Comparison of ENCODE assay signal across 23 mouse cellular contexts in the genomic region with DNA sequence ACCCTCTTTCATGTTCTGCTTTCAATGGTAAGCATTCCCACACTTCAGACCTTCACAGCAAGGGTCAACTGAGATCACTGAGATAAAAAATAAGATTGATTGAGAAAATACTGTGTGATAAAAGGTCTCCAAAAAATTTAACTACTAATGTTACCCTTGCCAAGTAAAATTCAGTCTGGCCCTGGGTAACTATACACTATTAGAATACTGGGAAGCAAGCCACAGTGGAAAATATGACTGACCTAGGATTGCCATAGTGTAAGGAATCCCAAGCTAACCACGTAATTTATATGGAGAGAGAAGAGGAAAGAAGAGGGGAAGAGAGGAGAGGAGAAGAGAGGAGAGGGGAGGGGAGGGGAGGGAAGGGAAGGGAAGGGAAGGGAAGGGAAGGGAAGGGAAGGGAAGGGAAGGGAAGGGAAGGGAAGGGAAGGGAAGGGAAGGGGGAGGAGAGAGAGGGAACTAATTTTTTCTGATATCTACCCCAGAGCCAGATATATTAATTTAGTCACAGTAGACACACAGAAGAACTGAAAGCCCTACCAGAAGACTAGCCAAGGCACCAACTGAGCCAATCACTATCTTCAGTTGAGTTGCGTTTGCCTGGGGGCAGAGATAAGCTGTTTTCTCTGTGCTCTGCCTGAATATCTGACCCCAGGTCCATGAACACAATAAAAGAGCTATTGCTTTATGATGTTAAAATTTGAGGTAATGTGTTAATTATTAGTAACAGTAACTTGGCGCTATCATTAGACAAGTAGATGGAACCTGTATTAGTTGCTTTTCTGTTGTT.
A peak's percentile ranks its signal among the peaks of the same experiment; 100 is the strongest.
DNase-seq lines count a peak whose midpoint lies in the region; ATAC-seq and TF ChIP-seq lines count a peak whose summit lies in the region.
"Had no signal": no experiment of that assay in that cellular context is flagged by ENCODE, and none has a peak within 500 bp of the region (broad histone marks: within the 10 kb centered on the region; RNA-seq: fewer than 3 reads in every experiment).

No protein-coding gene starts in this region.

- peak; percentile 70 for ATAC-seq in common myeloid progenitor, adult 5-6 weeks (replicated peaks; ENCODE audit: low read depth, poor library complexity, severe bottlenecking)
- ATAC-seq in liver, embryonic 13.5 days (ENCODE audit: low read depth), result peak; percentile 85
- ATAC-seq in megakaryocyte-erythroid progenitor cell, adult 5-6 weeks (replicated peaks; ENCODE audit: low FRiP score, low TSS enrichment, poor library complexity, severe bottlenecking), result peak; percentile 97
- ATAC-seq in forebrain, embryonic 14.5 days, result no peak
- no peak for ATAC-seq in cerebellum, adult (ENCODE audit: insufficient number of reproducible peaks, low FRiP score, low TSS enrichment)
- ATAC-seq: intestine, embryonic 15.5 days had no signal

- intact Hi-C loops in gastrocnemius, adult 2 months (cut with DNase I), result no loop called here

- no peak for TF ChIP-seq CTCF in gastrocnemius, adult 2 months (IDR thresholded peaks at IDR 0.05)

- H3K9me3 ChIP-seq in liver, embryonic 13.5 days (replicated peaks), result no peaks in the 10 kb centered on the region
- no peaks in the 10 kb centered on the region for H3K9me3 ChIP-seq in forebrain, embryonic 14.5 days (replicated peaks; ENCODE audit: control insufficient read depth, low read length)
- H3K9me3 ChIP-seq: hindbrain, embryonic 15.5 days; intestine, embryonic 15.5 days; limb, embryonic 13.5 days; lung, embryonic 15.5 days; neural tube, embryonic 15.5 days had no signal

- no peak overlapping the region for H3K27ac ChIP-seq in liver, embryonic 13.5 days
- H3K27ac ChIP-seq in forebrain, embryonic 14.5 days (ENCODE audit: low read depth, low read length), result no peak overlapping the region
- H3K27ac ChIP-seq in gastrocnemius, adult 2 months, result no peak overlapping the region
- H3K27ac ChIP-seq: hindbrain, embryonic 15.5 days; intestine, embryonic 15.5 days; limb, embryonic 13.5 days; lung, embryonic 15.5 days; neural tube, embryonic 15.5 days had no signal

- DNase-seq in NIH3T3 (ENCODE audit: low read depth), result peak; percentile 97
- DNase-seq in liver, embryonic 13.5 days, result peak; percentile 27
- DNase-seq in forebrain, embryonic 14.5 days (ENCODE audit: low spot score), result no peak
- DNase-seq in gastrocnemius, adult 2 months, result no peak
- DNase-seq: cerebellum, adult 8-10 months; cerebellum, postnatal 36 days; gastrocnemius, postnatal 10 days; kidney, adult 8-10 months; kidney, postnatal 10 days; lung, postnatal 4 days; right cerebral cortex, adult 18-20 months; right cerebral cortex, postnatal 4 days; thymus, postnatal 25 days had no signal

- H3K36me3 ChIP-seq in liver, embryonic 13.5 days, result no peaks in the 10 kb centered on the region
- H3K36me3 ChIP-seq in forebrain, embryonic 14.5 days (ENCODE audit: control insufficient read depth, insufficient read depth, low read length), result no peaks in the 10 kb centered on the region
- H3K36me3 ChIP-seq: hindbrain, embryonic 15.5 days; intestine, embryonic 15.5 days; limb, embryonic 13.5 days; lung, embryonic 15.5 days; neural tube, embryonic 15.5 days had no signal

- H3K4me3 ChIP-seq in liver, embryonic 13.5 days (replicated peaks), result no peak overlapping the region
- no peak overlapping the region for H3K4me3 ChIP-seq in forebrain, embryonic 14.5 days (ENCODE audit: low read depth, low read length)
- H3K4me3 ChIP-seq in gastrocnemius, adult 2 months, result no peak overlapping the region
- H3K4me3 ChIP-seq: hindbrain, embryonic 15.5 days; intestine, embryonic 15.5 days; limb, embryonic 13.5 days; lung, embryonic 15.5 days; neural tube, embryonic 15.5 days had no signal

- no peak overlapping the region for H3K9ac ChIP-seq in liver, embryonic 13.5 days
- no peak overlapping the region for H3K9ac ChIP-seq in forebrain, embryonic 14.5 days (ENCODE audit: low read length)
- H3K9ac ChIP-seq: hindbrain, embryonic 15.5 days; intestine, embryonic 15.5 days; limb, embryonic 13.5 days; lung, embryonic 15.5 days; neural tube, embryonic 15.5 days had no signal

- H3K4me1 ChIP-seq in liver, embryonic 13.5 days (replicated peaks), result peaks cover 12% of the 10 kb centered on the region
- no peaks in the 10 kb centered on the region for H3K4me1 ChIP-seq in forebrain, embryonic 14.5 days (ENCODE audit: control insufficient read depth, insufficient read depth, low read length)
- H3K4me1 ChIP-seq: hindbrain, embryonic 15.5 days; intestine, embryonic 15.5 days; limb, embryonic 13.5 days; lung, embryonic 15.5 days; neural tube, embryonic 15.5 days had no signal

- 30% methylated on average over 3 of the region's 3 CpGs for WGBS in liver, embryonic 13.5 days (ENCODE audit: insufficient replicate concordance)
- WGBS in forebrain, embryonic 14.5 days, result 78% methylated on average over 3 of the region's 3 CpGs

- no peaks in the 10 kb centered on the region for H3K27me3 ChIP-seq in liver, embryonic 13.5 days
- no peaks in the 10 kb centered on the region for H3K27me3 ChIP-seq in forebrain, embryonic 14.5 days (replicated peaks; ENCODE audit: control insufficient read depth, insufficient read depth, low read length)
- H3K27me3 ChIP-seq: hindbrain, embryonic 15.5 days; intestine, embryonic 15.5 days; limb, embryonic 13.5 days; lung, embryonic 15.5 days; neural tube, embryonic 15.5 days had no signal

- H3K4me2 ChIP-seq in liver, embryonic 13.5 days, result no peak overlapping the region
- H3K4me2 ChIP-seq in forebrain, embryonic 14.5 days (ENCODE audit: low read length), result no peak overlapping the region
- H3K4me2 ChIP-seq: heart, embryonic 11.5 days; hindbrain, embryonic 15.5 days; intestine, embryonic 15.5 days; limb, embryonic 13.5 days; lung, embryonic 15.5 days; midbrain, embryonic 11.5 days; neural tube, embryonic 15.5 days had no signal

Comparison
In these comparisons a context has a peak if more than half of its experiments do, and no peak if none do; other contexts are left out.
1. DNase-seq: peak in NIH3T3 (single experiment) and liver, embryonic 13.5 days (single experiment); none in forebrain, embryonic 14.5 days (single experiment) and gastrocnemius, adult 2 months (single experiment).
2. ATAC-seq: peak in common myeloid progenitor, adult 5-6 weeks (single experiment), liver, embryonic 13.5 days (single experiment) and megakaryocyte-erythroid progenitor cell, adult 5-6 weeks (single experiment); none in forebrain, embryonic 14.5 days (single experiment) and cerebellum, adult (single experiment).